Mouse (Mus musculus) lung, adult 2 months (tissue): ENCODE measurements around the gene Btla. TPM values are rescaled to one million over a fixed set of nuclear protein-coding genes. Genes with fewer than 3 reads are reported as not detected.

Experiments
- DNase-seq: peaks from one replicate; pipeline ENCODE4 v3.0.0; 2022
- H3K4me1 ChIP-seq: fragments of 200-500 bp; 2 replicates; pipeline ENCODE4 v1.6.1; 2011; ENCODE audit warnings: low read length; ENCODE audit not compliant: control insufficient read depth, insufficient read depth
- H3K4me3 ChIP-seq: fragments of 200-500 bp; replicated peaks from 2 replicates; pipeline ENCODE3; 2011; ENCODE audit warnings: low read depth, mild to moderate bottlenecking, control low read depth, low read length; ENCODE audit errors: extremely low read depth
- CTCF ChIP-seq: fragments of 200-500 bp; IDR thresholded peaks from 2 replicates; pipeline ENCODE4 v1.5.1; 2011; ENCODE audit warnings: mild to moderate bottlenecking, low read length, control low read depth; ENCODE audit not compliant: insufficient read depth
- POLR2A ChIP-seq: fragments of 200-500 bp; IDR thresholded peaks from 2 replicates; pipeline ENCODE4 v1.6.1; 2011; ENCODE audit warnings: low read depth, mild to moderate bottlenecking, control low read depth, low read length, borderline replicate concordance; ENCODE audit errors: extremely low read depth
- WGBS: fragments of 180-500 bp; shearing (Covaris S2); methylation state at CpG from one replicate; pipeline ENCODE4 v1.1.7; 2018; 5-methylcytosine and 5-hydroxymethylcytosine counted together
- polyA plus RNA-seq: library from polyadenylated mRNA; depleted of rRNA; stranded (reverse); fragments of >200 nt; gene quantifications from 2 replicates; pipeline ENCODE4 v1.2.3, GENCODE M21; 2012; rRNA removed

The Btla gene
- 2.0 and 4.6 TPM in 2 replicates for polyA plus RNA-seq

- WGBS: 53% methylated on average over 10 of the region's 10 CpGs
- Histone ChIP-seq H3K4me3 (peak within 1 kb of the TSS; percentile 45), H3K4me1 (no peaks in the 10 kb centered on the region; the same call in 1 of the 2 replicates)
- TF ChIP-seq CTCF (no peak), POLR2A (no peak)
- no peak for DNase-seq
Measured at GRCm38 (mm10) chr16:45223648-45224388, at the start of gene Btla. TSS of gene Btla (plus strand) at chr16:45224315.

GRCm38 (mm10) chr16:45178552-45178951 is 45.6 kb upstream of the Btla start:
- 68% methylated on average over 2 of the region's 2 CpGs for WGBS

GRCm38 (mm10) chr16:45181824-45182223 is 42.3 kb upstream of the Btla start:
- no peak for DNase-seq
- no peak overlapping the region for H3K4me3 ChIP-seq
- 88% methylated on average over 5 of the region's 5 CpGs for WGBS
- H3K4me1 ChIP-seq: no peaks in the 10 kb centered on the region
- no peak for TF ChIP-seq POLR2A
- TF ChIP-seq CTCF: no peak

More at GRCm38 (mm10) chr16:45178552-45178951, 45.6 kb upstream of the Btla start:
- no peak for DNase-seq
- Histone ChIP-seq H3K4me1 (no peaks in the 10 kb centered on the region), H3K4me3 (no peak overlapping the region)
- TF ChIP-seq CTCF (no peak), POLR2A (no peak)

GRCm38 (mm10) chr16:45192613-45193012 is 31.5 kb upstream of the Btla start:
- no peaks in the 10 kb centered on the region for H3K4me1 ChIP-seq
- H3K4me3 ChIP-seq: no peak overlapping the region
- peak; percentile 65 for DNase-seq
- WGBS: 3% methylated on average over 1 of the region's 1 CpGs
- TF ChIP-seq CTCF (peak; percentile 65), POLR2A (no peak)

- no peak for DNase-seq
- Histone ChIP-seq H3K4me1 (peaks cover under 1% of the 10 kb centered on the region; the same call in 1 of the 2 replicates), H3K4me3 (no peak overlapping the region)
- TF ChIP-seq POLR2A: no peak
- peak; percentile 49 for TF ChIP-seq CTCF
- 29% methylated on average over 6 of the region's 6 CpGs for WGBS
Measured at GRCm38 (mm10) chr16:45196816-45197215, 27.3 kb upstream of the Btla start.

GRCm38 (mm10) chr16:45201395-45201794 is 22.7 kb upstream of the Btla start:
- TF ChIP-seq CTCF (no peak), POLR2A (no peak)
- 92% methylated on average over 2 of the region's 2 CpGs for WGBS
- H3K4me1 ChIP-seq: peaks cover 4% of the 10 kb centered on the region; the same call in 1 of the 2 replicates
- no peak overlapping the region for H3K4me3 ChIP-seq
- no peak for DNase-seq

GRCm38 (mm10) chr16:45204438-45204837 is 19.7 kb upstream of the Btla start:
- DNase-seq: no peak
- Histone ChIP-seq H3K4me1 (peaks cover 4% of the 10 kb centered on the region; the same call in 1 of the 2 replicates), H3K4me3 (no peak overlapping the region)
- TF ChIP-seq CTCF (no peak), POLR2A (no peak)
- 51% methylated on average over 4 of the region's 4 CpGs for WGBS

- 60% methylated on average over 12 of the region's 12 CpGs for WGBS
- DNase-seq: no peak
- Histone ChIP-seq H3K4me1 (peaks cover 4% of the 10 kb centered on the region; the same call in 1 of the 2 replicates), H3K4me3 (no peak overlapping the region)
- TF ChIP-seq POLR2A (no peak), CTCF (no peak)
Measured at GRCm38 (mm10) chr16:45204859-45205670, 19.1 kb upstream of the Btla start.

- 73% methylated on average over 2 of the region's 2 CpGs for WGBS
- H3K4me3 ChIP-seq: no peak overlapping the region
- no peak for DNase-seq
- TF ChIP-seq POLR2A (no peak), CTCF (no peak)
- H3K4me1 ChIP-seq: no peaks in the 10 kb centered on the region; the same call in 1 of the 2 replicates
Measured at GRCm38 (mm10) chr16:45222016-45222415, 2.1 kb upstream of the Btla start.
